Mouse (Mus musculus) thymus, adult 2 months (tissue): ENCODE data around the gene Psmd3. TPM values are rescaled to one million over a fixed set of nuclear protein-coding genes. Genes with fewer than 3 reads are reported as not detected.

Experiments
- DNase-seq: peaks from one replicate; pipeline ENCODE4 v3.0.0; 2021
- H3K27ac ChIP-seq: fragments of 200-500 bp; 2 replicates; pipeline ENCODE4 v1.5.1; 2012; ENCODE audit warnings: low read length, control low read depth; ENCODE audit not compliant: control insufficient read depth, insufficient read depth
- H3K27me3 ChIP-seq: fragments of 200-500 bp; 2 replicates; pipeline ENCODE4 v1.6.1; 2012; ENCODE audit warnings: mild to moderate bottlenecking, low read length, moderate library complexity, mixed read lengths; ENCODE audit not compliant: control insufficient read depth, insufficient read depth
- H3K36me3 ChIP-seq: fragments of 200-500 bp; 2 replicates; pipeline ENCODE4 v1.6.1; 2012; ENCODE audit warnings: mild to moderate bottlenecking, low read length, moderate library complexity; ENCODE audit not compliant: control insufficient read depth, insufficient read depth
- H3K4me1 ChIP-seq: fragments of 200-500 bp; replicated peaks from 2 replicates; pipeline ENCODE4 v1.6.1; 2012; ENCODE audit warnings: low read length; ENCODE audit not compliant: control insufficient read depth, insufficient read depth
- H3K4me3 ChIP-seq: fragments of 200-500 bp; 2 replicates; pipeline ENCODE4 v1.5.1; 2012; ENCODE audit warnings: mild to moderate bottlenecking, low read length, control low read depth, moderate library complexity; ENCODE audit not compliant: control insufficient read depth, insufficient read depth
- CTCF ChIP-seq: fragments of 200-500 bp; IDR thresholded peaks from 2 replicates; pipeline ENCODE4 v1.5.1; 2012; ENCODE audit warnings: mild to moderate bottlenecking, control low read depth, low read length, moderate library complexity, borderline replicate concordance; ENCODE audit not compliant: control insufficient read depth, poor library complexity, insufficient read depth; ENCODE audit errors: extremely low read depth
- POLR2A ChIP-seq: fragments of 200-500 bp; IDR thresholded peaks from 2 replicates; pipeline ENCODE4 v1.6.1; 2012; ENCODE audit warnings: mild to moderate bottlenecking, low read length, control low read depth, moderate library complexity; ENCODE audit not compliant: control insufficient read depth, poor library complexity, insufficient read depth; ENCODE audit errors: extremely low read depth
- WGBS: fragments of 180-500 bp; shearing (Covaris S2); methylation state at CpG from one replicate; pipeline ENCODE4 v1.1.7; 2018; 5-methylcytosine and 5-hydroxymethylcytosine counted together
- polyA plus RNA-seq: library from polyadenylated mRNA; depleted of rRNA; stranded (reverse); fragments of >200 nt; gene quantifications from 2 replicates; pipeline ENCODE4 v1.2.3, GENCODE M21; 2012

The Psmd3 gene
- polyA plus RNA-seq, 1 experiment, result 293 TPM

DNA sequence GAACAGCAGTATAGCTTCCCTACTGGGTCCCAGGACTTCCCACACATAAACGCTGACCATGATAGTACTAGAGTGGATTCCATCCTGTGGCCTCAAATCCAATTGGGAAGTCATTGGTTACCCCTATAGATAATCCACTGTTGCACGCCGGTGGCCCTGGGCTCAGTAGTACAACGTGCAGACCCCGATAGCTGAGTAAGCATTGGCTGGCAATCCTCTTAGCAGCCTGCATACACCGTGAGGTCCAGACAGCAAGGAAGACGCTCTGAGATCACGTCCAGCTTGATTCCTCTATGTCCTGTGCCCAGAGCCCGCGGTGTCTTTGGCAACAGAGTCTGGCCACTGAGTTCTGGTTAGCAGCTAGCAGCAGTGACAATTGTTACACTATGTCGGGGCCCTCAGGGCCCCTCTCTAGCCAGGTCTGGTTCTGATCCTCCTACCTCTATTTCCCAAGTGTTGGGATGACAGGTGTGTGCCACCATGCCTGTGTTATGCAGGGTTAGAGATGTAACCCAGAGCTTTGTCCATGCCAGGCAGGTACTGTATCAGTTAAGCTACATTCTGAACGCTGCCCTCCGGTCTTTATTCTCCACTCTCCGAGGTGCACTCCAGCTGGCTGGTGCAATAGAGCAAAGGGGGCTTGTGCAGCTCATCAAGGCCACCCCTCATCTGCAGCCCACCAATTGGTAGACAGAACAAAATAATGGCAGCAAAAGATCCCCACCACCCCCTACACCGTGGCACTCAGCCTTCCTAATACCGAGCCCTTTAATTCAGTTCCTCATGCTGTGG is 16.7 kb downstream of the Psmd3 start:
- peaks cover 21% of the 10 kb centered on the region for H3K36me3 ChIP-seq
- no peaks in the 10 kb centered on the region for H3K4me1 ChIP-seq
- TF ChIP-seq POLR2A (no peak), CTCF (no peak)
- H3K27ac ChIP-seq, result no peak overlapping the region
- DNase-seq, result no peak
- no peaks in the 10 kb centered on the region for H3K27me3 ChIP-seq
- H3K4me3 ChIP-seq, result no peak overlapping the region
- WGBS, result 92% methylated on average over 16 of the region's 16 CpGs

DNA sequence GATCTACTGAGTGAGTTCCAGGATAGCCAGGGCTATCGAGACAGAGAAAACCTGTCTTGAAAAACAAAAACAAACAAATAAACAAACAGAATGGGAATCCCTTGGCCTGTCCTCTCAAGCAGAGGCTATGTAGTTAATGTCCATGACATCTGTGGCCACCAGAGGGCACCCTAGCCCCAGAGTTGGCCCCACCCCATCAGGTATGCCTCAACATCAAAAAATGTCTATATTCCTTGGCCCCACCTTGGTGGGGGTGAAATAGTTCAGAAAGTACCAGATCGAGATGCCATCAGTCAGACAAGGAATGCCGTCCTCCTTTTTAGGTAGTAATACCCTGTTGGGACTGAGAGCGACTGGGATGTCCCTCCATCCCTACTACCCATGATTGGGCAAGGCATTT is 17.6 kb downstream of the Psmd3 start:
- no peaks in the 10 kb centered on the region for H3K27me3 ChIP-seq
- whole genome bisulfite sequencing, result 39% methylated on average over 4 of the region's 4 CpGs

DNA sequence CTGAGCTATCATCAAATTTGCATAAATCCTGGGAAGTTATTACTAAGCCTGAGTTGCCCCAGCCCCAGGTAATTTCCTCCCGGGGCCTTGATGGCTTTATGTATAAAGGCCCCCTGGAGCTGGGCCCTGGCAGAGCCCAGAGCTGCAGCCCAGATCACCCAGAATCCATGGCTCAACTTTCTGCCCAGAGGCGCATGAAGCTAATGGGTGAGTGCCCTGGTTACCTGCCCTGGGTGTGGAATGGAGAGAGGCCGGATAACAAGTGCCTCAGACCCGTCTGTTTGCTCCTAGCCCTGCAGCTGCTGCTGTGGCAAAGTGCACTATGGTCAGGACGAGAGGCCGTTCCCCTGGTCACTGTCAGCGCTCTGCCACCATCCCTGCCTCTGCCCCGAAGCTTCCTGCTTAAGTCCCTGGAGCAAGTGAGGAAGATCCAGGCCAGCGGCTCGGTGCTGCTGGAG is 18.9 kb downstream of the Psmd3 start, which contains the start of gene Csf3:
Csf3 (plus strand) TSS at position 51 of the 458 bp plus-strand sequence.
- Histone ChIP-seq H3K4me1 (no peaks in the 10 kb centered on the region), H3K27me3 (no peaks in the 10 kb centered on the region), H3K36me3 (peaks cover 9% of the 10 kb centered on the region; the same call in 1 of the 2 replicates), H3K27ac (no peak within 1 kb of the TSS), H3K4me3 (no peak within 1 kb of the TSS)
- 92% methylated on average over 10 of the region's 10 CpGs for WGBS
- DNase-seq, result no peak
- TF ChIP-seq CTCF, result no peak
- TF ChIP-seq POLR2A, result no peak

More for the DNA sequence above, 17.6 kb downstream of the Psmd3 start:
- peaks cover 13% of the 10 kb centered on the region for H3K36me3 ChIP-seq
- H3K4me1 ChIP-seq, result no peaks in the 10 kb centered on the region
- no peak overlapping the region for H3K4me3 ChIP-seq
- peak; percentile 41; the same call in 1 of the 2 replicates for TF ChIP-seq CTCF
- no peak for TF ChIP-seq POLR2A
- H3K27ac ChIP-seq, result no peak overlapping the region
- peak; percentile 73 for DNase-seq

DNA sequence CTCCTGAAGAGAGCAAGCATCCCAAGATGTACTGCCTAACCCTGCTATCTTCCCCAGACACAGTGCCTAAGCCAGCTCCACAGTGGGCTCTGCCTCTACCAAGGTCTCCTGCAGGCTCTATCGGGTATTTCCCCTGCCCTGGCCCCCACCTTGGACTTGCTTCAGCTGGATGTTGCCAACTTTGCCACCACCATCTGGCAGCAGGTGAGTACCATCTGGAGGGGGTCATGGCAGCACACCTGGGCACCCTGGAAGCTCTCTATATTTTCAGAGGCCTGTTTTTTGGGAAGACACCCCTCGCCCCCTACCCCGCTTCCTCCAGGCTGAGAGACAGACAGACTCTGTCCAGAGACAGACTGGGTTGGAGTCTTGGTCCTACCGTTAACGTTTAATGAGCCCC is 20.0 kb downstream of the Psmd3 start:
- no peak overlapping the region for H3K4me3 ChIP-seq
- TF ChIP-seq CTCF (no peak), POLR2A (no peak)
- peaks cover 11% of the 10 kb centered on the region; the same call in 1 of the 2 replicates for H3K36me3 ChIP-seq
- H3K27ac ChIP-seq, result no peak overlapping the region
- no peak for DNase-seq
- no peaks in the 10 kb centered on the region for H3K4me1 ChIP-seq
- WGBS, result 75% methylated on average over 5 of the region's 5 CpGs
- no peaks in the 10 kb centered on the region for H3K27me3 ChIP-seq

DNA sequence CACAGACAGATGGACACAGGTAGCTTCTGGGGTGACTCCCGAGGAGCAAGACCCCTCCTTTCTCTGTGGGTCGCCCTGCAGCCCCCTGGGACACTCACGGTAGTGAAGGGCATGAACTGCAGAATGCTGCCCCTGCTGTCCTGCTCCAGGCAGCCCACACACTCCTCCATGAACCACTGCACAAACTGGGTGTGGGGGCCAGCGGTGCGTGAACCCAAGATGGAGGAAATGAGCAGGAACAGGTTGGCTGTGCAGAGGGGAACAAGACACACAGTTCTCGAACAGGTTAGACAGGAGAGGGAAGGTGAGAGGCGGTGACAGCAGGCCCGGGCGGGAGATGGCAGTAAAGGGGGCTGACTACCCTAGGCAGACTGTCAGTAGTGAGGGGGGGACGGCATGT is 22.7 kb downstream of the Psmd3 start:
- no peak for DNase-seq
- peaks cover 11% of the 10 kb centered on the region for H3K4me1 ChIP-seq
- H3K4me3 ChIP-seq, result no peak overlapping the region
- no peaks in the 10 kb centered on the region for H3K27me3 ChIP-seq
- WGBS, result 95% methylated on average over 10 of the region's 10 CpGs
- no peak overlapping the region for H3K27ac ChIP-seq
- TF ChIP-seq POLR2A (no peak), CTCF (no peak)
- H3K36me3 ChIP-seq, result peaks cover 11% of the 10 kb centered on the region; the same call in 1 of the 2 replicates

DNA sequence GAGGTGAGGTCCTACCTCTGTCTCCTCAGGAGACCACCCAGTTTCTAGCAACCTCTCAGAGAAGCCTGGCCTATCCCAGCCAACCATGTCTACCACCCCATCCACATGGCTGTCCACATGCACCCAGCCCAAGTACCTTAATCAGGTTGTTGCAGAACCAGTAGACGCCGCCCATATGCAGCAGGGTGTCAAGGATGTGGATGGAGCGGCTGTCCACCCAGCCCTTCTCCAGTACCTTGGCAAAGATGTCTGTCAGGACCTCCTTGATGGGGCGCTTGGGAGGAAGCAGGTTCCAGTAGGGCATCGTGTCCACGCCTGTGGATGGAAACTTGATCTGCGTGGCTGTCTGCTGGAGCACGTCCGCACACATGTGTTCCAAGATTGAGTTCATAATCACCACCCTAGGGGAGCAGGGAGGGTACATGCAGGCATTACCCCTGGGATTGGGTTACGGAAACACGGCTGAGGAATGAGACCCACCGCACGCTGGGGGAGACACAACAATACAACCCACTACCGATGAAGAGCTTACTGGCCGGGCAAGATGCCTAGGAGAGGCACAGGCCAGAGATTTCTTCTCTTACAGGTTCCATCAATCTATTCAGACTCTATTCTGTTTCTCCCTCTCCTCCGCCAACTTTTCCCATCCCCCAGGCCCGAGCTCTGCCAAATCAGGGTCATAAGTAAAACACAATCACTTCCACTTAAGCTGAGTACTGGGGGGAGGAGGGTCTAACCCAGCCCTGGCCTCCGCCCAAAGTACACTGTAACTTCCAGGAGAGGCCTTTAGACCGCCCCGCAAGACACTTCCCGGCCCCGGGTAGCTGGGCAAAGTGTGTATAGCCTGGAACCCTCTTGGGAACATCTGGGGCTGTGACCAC is 25.3 kb downstream of the Psmd3 start:
- TF ChIP-seq CTCF (no peak), POLR2A (no peak)
- Histone ChIP-seq H3K36me3 (peaks cover 11% of the 10 kb centered on the region; the same call in 1 of the 2 replicates), H3K4me1 (peaks cover 22% of the 10 kb centered on the region), H3K4me3 (no peak overlapping the region), H3K27ac (no peak overlapping the region), H3K27me3 (no peaks in the 10 kb centered on the region)
- no peak for DNase-seq
- 95% methylated on average over 22 of the region's 22 CpGs for WGBS
